Mouse (Mus musculus) kidney, embryonic 14.5 days (tissue): Measurements from ENCODE around the gene Pcgf2. TPM values are rescaled to one million over a fixed set of nuclear protein-coding genes. Genes with fewer than 3 reads are reported as not detected.

ENCODE experiments used
- ATAC-seq: fragments of 200-750 bp; cut with Nextera tagmentation; 2 replicates; pipeline ENCODE4 v1.8.0; 2017; ENCODE audit warnings: moderate number of reproducible peaks, mild to moderate bottlenecking, moderate TSS enrichment, moderate library complexity; ENCODE audit not compliant: low FRiP score, low TSS enrichment
- H3K27ac ChIP-seq: fragments of 300-500 bp; sonication (generic); 2 replicates; pipeline ENCODE4 v1.5.1; 2014; ENCODE audit warnings: low read depth, mild to moderate bottlenecking, low read length, moderate library complexity, mixed read lengths
- H3K27me3 ChIP-seq: fragments of 300-500 bp; sonication (generic); 2 replicates; pipeline ENCODE4 v1.6.1; 2014; ENCODE audit warnings: mild to moderate bottlenecking, low read length; ENCODE audit not compliant: control insufficient read depth, insufficient read depth
- H3K36me3 ChIP-seq: fragments of 300-500 bp; sonication (generic); 2 replicates; pipeline ENCODE4 v1.6.1; 2014; ENCODE audit warnings: low read length, mixed read lengths; ENCODE audit not compliant: control insufficient read depth, insufficient read depth
- H3K4me1 ChIP-seq: fragments of 300-500 bp; sonication (generic); 2 replicates; pipeline ENCODE4 v1.6.1; 2014; ENCODE audit warnings: low read length, mixed read lengths; ENCODE audit not compliant: control insufficient read depth, insufficient read depth
- H3K4me2 ChIP-seq: fragments of 300-500 bp; sonication (generic); replicated peaks from 2 replicates; pipeline ENCODE4 v1.6.1; 2014; ENCODE audit warnings: low read depth, mild to moderate bottlenecking, low read length
- H3K4me3 ChIP-seq: fragments of 300-500 bp; sonication (generic); 2 replicates; pipeline ENCODE4 v1.5.1; 2014; ENCODE audit warnings: mild to moderate bottlenecking, low read length
- H3K9ac ChIP-seq: fragments of 300-500 bp; sonication (generic); 2 replicates; pipeline ENCODE4 v1.6.1; 2014; ENCODE audit warnings: low read depth, mild to moderate bottlenecking, low read length, moderate library complexity
- H3K9me3 ChIP-seq: fragments of 300-500 bp; sonication (generic); 2 replicates; pipeline ENCODE4 v1.6.1; 2016; ENCODE audit warnings: low read length; ENCODE audit not compliant: control insufficient read depth
- WGBS: fragments of 180-500 bp; shearing (Covaris S2); extraction: QIAGEN DNeasy Blood & Tissue Kit; methylation state at CpG from one replicate; pipeline ENCODE4 v1.1.7; 2014; 5-methylcytosine and 5-hydroxymethylcytosine counted together
- microRNA-seq: library from miRNA; unstranded; fragments of <30 nt; microRNA quantifications from one replicate; pipeline ENCODE4, GENCODE M21; 2016
- polyA plus RNA-seq: library from polyadenylated mRNA; unstranded; fragments of >200 nt; fragmentation: Nextera tagmentation; extraction: Ambion mirVana; gene quantifications from 2 replicates; pipeline ENCODE4 v1.2.1, GENCODE M21; 2014

Gene Pcgf2
- polyA plus RNA-seq, 1 experiment from 2014 or later: 19.3 TPM

GRCm38 (mm10) chr11:97641668-97642067 is 58.6 kb downstream of the Pcgf2 start:
- 57% methylated on average over 8 of the region's 8 CpGs for WGBS
- H3K27me3 ChIP-seq: no peaks in the 10 kb centered on the region
- no peak overlapping the region for H3K4me2 ChIP-seq

More at GRCm38 (mm10) chr11:97641668-97642067, 58.6 kb downstream of the Pcgf2 start:
- Histone ChIP-seq H3K9ac (no peak overlapping the region), H3K27ac (no peak overlapping the region), H3K4me1 (no peaks in the 10 kb centered on the region), H3K9me3 (no peaks in the 10 kb centered on the region), H3K4me3 (no peak overlapping the region), H3K36me3 (no peaks in the 10 kb centered on the region)
- no peak for ATAC-seq

Small RNAs within 50 kb of the gene (microRNA-seq; reads per million reads assigned to microRNA genes)
- 0.63 reads per million for gene Gm24158
- 0.63 reads per million for gene Mir6927
- not detected for gene Mir8102

Other genes with a start within 250 kb of the Pcgf2 start
- gene 4933428G20Rik, start 200.2 kb downstream of the Pcgf2 start, polyA plus RNA-seq: 0.15 and 0.69 TPM in 2 replicates
- 0.97 and 1.1 TPM in 2 replicates for gene Srcin1, start 124.3 kb downstream of the Pcgf2 start, polyA plus RNA-seq
- 6.3 and 6.9 TPM in 2 replicates for gene Epop, start 70.8 kb downstream of the Pcgf2 start, polyA plus RNA-seq
- gene Mllt6, start 37.1 kb downstream of the Pcgf2 start, polyA plus RNA-seq: 5.7 and 10.0 TPM in 2 replicates
- 30.5 and 34.2 TPM in 2 replicates for gene Cisd3, start 14.7 kb downstream of the Pcgf2 start, polyA plus RNA-seq
- gene Psmb3, start 2.9 kb upstream of the Pcgf2 start, polyA plus RNA-seq: 525 and 539 TPM in 2 replicates
- 1.9 and 2.6 TPM in 2 replicates for gene Pip4k2b, start 44.2 kb upstream of the Pcgf2 start, polyA plus RNA-seq
- 12.6 and 13.7 TPM in 2 replicates for gene Cwc25, start 66.1 kb upstream of the Pcgf2 start, polyA plus RNA-seq
- 0.56 TPM in 1 of 2 replicates, not detected in the other for gene 1700001P01Rik, start 75.4 kb upstream of the Pcgf2 start, polyA plus RNA-seq
- 695 and 947 TPM in 2 replicates for gene Rpl23, start 81.9 kb upstream of the Pcgf2 start, polyA plus RNA-seq
- 46.9 and 57.2 TPM in 2 replicates for gene Lasp1, start 98.5 kb upstream of the Pcgf2 start, polyA plus RNA-seq
- 8.6 and 11.3 TPM in 2 replicates for gene B230217C12Rik, start 140.3 kb upstream of the Pcgf2 start, polyA plus RNA-seq
- gene Fbxo47, start 183.7 kb upstream of the Pcgf2 start, polyA plus RNA-seq: 0.33 and 0.47 TPM in 2 replicates